Mouse (Mus musculus): Measurements from ENCODE around the gene Slc41a2. TPM values are rescaled to one million over a fixed set of nuclear protein-coding genes. Genes with fewer than 3 reads are reported as not detected.

The Slc41a2 gene
- polyA plus RNA-seq, 1 experiment from 2014 or later = 1.0 TPM

DNA sequence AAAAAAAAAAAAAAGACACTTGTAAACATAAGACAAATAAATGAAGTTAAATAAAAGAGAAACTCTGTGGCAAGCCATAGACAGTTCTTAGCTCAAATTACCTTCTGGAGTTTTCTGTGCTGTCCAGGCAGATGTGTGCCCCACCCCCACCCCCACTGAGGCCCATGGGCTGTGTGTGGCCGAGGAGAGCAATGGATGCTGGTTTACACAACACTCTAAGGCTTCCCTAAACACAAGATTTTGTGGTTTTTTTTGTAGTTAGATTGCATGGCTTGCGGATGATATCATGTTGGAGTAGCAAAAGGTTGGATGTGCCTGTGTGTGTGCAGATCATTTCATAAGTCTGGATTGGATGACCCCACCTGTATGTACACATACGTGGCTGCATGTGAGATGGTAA lies 116.8 kb downstream of the Slc41a2 start:
- no peak overlapping the region for H3K9ac ChIP-seq
- no peaks in the 10 kb centered on the region; the same call in 1 of the 2 replicates for H3K4me1 ChIP-seq (replicated peaks)
- no peak overlapping the region for H3K4me2 ChIP-seq
- no peaks in the 10 kb centered on the region for H3K36me3 ChIP-seq
- ATAC-seq (ENCODE audit: insufficient number of reproducible peaks, low FRiP score) = no peak
- no peaks in the 10 kb centered on the region for H3K27me3 ChIP-seq (replicated peaks)
- WGBS = 84% methylated on average over 3 of the region's 3 CpGs
- no peaks in the 10 kb centered on the region for H3K9me3 ChIP-seq (replicated peaks)
- no peak overlapping the region for H3K4me3 ChIP-seq
- no peak overlapping the region for H3K27ac ChIP-seq (ENCODE audit: poor library complexity, severe bottlenecking)

DNA sequence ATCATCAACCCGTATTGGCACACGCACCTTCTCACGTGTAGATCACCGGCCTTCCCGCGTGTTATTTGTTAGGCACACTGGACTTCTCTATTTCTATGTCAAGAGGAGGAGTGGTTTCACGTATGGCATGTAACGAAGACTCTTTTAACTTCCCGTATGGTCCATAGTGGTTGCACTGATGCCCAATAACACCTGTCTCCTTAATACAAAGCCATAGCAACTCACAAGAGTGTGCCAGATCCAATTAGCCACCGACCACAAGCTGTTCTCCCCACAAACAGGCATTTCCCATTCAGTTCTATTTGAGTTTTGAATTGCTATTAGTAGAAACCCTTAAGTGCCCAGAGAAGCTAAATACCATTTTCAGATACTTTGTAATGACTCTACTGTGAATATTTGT lies 117.5 kb downstream of the Slc41a2 start:
- no peak for ATAC-seq (ENCODE audit: insufficient number of reproducible peaks, low FRiP score)
- 84% methylated on average over 10 of the region's 10 CpGs for WGBS
- no peaks in the 10 kb centered on the region for H3K36me3 ChIP-seq
- no peaks in the 10 kb centered on the region for H3K9me3 ChIP-seq (replicated peaks)
- no peak overlapping the region for H3K27ac ChIP-seq (ENCODE audit: poor library complexity, severe bottlenecking)
- no peak overlapping the region for H3K9ac ChIP-seq
- no peak overlapping the region for H3K4me2 ChIP-seq
- no peaks in the 10 kb centered on the region for H3K27me3 ChIP-seq (replicated peaks)
- H3K4me3 ChIP-seq = no peak overlapping the region
- H3K4me1 ChIP-seq (replicated peaks) = no peaks in the 10 kb centered on the region; the same call in 1 of the 2 replicates

DNA sequence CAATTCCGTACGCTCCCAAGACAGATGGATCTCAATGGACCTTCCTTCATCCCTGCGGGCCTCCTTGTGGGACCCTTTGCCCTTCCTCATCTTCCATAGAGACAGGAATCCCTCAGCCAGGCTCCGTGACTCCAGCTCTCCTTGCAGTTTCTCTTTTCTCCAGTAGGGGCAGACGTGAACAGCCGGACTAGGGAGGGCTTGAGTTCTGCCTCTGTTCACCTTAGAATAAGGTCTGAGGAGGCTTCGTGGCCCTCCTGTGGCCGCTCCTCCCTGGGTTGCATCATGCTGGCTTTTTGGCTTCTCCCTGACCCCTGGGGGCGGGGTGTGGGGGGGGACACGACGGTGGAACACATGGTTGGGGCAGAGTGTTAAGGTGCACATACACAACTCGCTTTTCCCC lies 118.0 kb downstream of the Slc41a2 start:
- Histone ChIP-seq H3K9me3 (replicated peaks) (no peaks in the 10 kb centered on the region), H3K27ac (ENCODE audit: poor library complexity, severe bottlenecking) (no peak overlapping the region), H3K9ac (no peak overlapping the region), H3K27me3 (replicated peaks) (no peaks in the 10 kb centered on the region), H3K4me1 (replicated peaks) (no peaks in the 10 kb centered on the region; the same call in 1 of the 2 replicates), H3K4me2 (no peak overlapping the region), H3K36me3 (no peaks in the 10 kb centered on the region), H3K4me3 (no peak overlapping the region)
- 0 out of 2 replicates have a peak, but pooled peaks have one; percentile 37 for ATAC-seq (ENCODE audit: insufficient number of reproducible peaks, low FRiP score)
- WGBS = 27% methylated on average over 12 of the region's 12 CpGs

DNA sequence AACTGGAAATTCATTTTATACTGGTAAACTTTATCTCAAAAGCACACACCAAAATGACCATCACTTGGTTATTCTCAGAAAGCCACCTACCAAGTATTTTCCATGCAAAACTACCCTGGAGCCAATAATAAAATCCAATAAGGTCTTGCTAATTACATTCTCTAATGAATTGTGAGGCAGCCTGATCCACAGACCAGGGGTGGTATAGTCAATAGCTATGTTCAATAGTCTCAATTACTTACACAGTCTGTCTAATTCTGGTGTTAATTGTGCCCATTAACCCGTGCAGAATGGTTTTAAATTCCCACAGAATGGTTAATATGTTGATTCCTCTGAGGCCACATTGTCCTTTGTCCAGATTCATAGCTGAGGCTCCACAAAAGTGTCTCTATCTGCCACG lies 118.9 kb downstream of the Slc41a2 start:
- H3K4me3 ChIP-seq = no peak overlapping the region
- no peaks in the 10 kb centered on the region for H3K9me3 ChIP-seq (replicated peaks)
- no peak overlapping the region for H3K27ac ChIP-seq (ENCODE audit: poor library complexity, severe bottlenecking)
- WGBS = 58% methylated on average over 2 of the region's 2 CpGs
- no peaks in the 10 kb centered on the region; the same call in 1 of the 2 replicates for H3K4me1 ChIP-seq (replicated peaks)
- no peak for ATAC-seq (ENCODE audit: insufficient number of reproducible peaks, low FRiP score)
- no peak overlapping the region for H3K9ac ChIP-seq
- no peaks in the 10 kb centered on the region for H3K36me3 ChIP-seq
- no peak overlapping the region for H3K4me2 ChIP-seq
- H3K27me3 ChIP-seq (replicated peaks) = no peaks in the 10 kb centered on the region

DNA sequence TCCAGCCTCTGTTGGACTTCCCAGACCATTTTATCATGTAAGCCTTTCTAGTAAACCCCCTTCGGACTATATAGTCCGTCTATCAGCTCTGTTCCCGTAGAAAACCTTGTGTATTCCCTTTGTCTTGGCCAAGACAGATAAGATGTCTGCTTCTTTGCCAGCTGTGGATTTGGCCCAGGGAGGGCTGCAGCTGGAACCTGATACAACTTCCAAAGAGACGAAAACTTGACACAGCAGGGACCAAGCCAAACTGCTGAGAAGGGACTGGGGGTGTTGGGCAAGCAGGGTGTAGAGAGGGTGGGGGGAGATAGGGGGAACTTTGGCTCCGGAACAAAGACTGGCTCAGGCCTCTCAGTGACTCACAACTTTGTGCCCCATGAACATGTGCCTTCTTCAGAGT lies 120.4 kb downstream of the Slc41a2 start:
- WGBS = 25% methylated on average over 5 of the region's 5 CpGs
- H3K9ac ChIP-seq = no peak overlapping the region
- H3K27me3 ChIP-seq (replicated peaks) = no peaks in the 10 kb centered on the region
- 0 out of 2 replicates have a peak, but pooled peaks cover 3% of the 10 kb centered on the region for H3K9me3 ChIP-seq (replicated peaks)
- H3K36me3 ChIP-seq = no peaks in the 10 kb centered on the region
- H3K27ac ChIP-seq (ENCODE audit: poor library complexity, severe bottlenecking) = no peak overlapping the region
- no peak overlapping the region for H3K4me2 ChIP-seq
- ATAC-seq (ENCODE audit: insufficient number of reproducible peaks, low FRiP score) = peak; percentile 61
- H3K4me1 ChIP-seq (replicated peaks) = no peaks in the 10 kb centered on the region; the same call in 1 of the 2 replicates
- no peak overlapping the region for H3K4me3 ChIP-seq

DNA sequence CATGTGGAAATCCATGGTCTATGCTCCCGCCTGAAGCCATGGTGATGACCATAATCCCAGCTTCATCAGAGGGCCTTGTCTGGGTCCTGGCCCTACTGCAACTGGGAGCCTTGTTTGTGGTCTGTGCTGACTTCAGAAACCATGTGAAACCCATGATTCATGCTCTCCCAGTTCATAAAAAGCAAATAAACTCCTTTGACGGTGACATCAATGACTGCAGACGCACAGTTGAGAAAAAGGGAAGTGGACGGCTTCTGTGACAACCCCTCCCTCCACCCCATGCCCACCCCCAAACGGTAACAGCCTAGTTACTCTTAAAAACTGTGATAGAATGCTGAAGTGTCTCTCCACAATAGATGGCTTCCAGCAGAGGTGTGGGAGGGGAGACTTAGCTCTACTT lies 122.1 kb downstream of the Slc41a2 start:
- no peak overlapping the region for H3K9ac ChIP-seq
- 62% methylated on average over 5 of the region's 5 CpGs for WGBS
- no peak overlapping the region for H3K27ac ChIP-seq (ENCODE audit: poor library complexity, severe bottlenecking)
- H3K4me3 ChIP-seq = no peak overlapping the region
- no peak overlapping the region for H3K4me2 ChIP-seq
- H3K36me3 ChIP-seq = no peaks in the 10 kb centered on the region
- H3K4me1 ChIP-seq (replicated peaks) = no peaks in the 10 kb centered on the region; the same call in 1 of the 2 replicates
- 0 out of 2 replicates have a peak, but pooled peaks cover 3% of the 10 kb centered on the region for H3K9me3 ChIP-seq (replicated peaks)
- no peaks in the 10 kb centered on the region for H3K27me3 ChIP-seq (replicated peaks)
- ATAC-seq (ENCODE audit: insufficient number of reproducible peaks, low FRiP score) = no peak

DNA sequence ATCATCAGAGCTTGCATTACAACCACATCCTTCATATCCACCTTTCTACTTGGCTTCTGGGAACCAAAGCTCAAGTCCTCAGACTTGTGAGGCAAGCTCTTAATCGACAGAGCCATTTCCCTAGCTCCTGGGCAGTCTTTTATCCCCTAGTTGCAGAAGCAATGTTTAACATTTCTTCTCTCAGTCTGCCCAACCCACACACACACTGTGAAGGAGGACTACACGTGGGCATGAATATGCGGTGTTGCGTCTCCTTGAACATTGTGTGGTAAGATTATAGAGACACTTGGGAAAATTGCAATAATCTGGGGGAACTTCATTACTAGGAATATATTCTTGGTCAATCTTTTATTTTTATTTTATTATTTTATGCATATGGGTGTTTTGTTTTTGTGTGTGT lies 125.1 kb downstream of the Slc41a2 start:
- H3K9me3 ChIP-seq (replicated peaks) = 0 out of 2 replicates have a peak, but pooled peaks cover 3% of the 10 kb centered on the region
- H3K9ac ChIP-seq = no peak overlapping the region
- WGBS = 91% methylated on average over 4 of the region's 4 CpGs
- H3K36me3 ChIP-seq = no peaks in the 10 kb centered on the region
- H3K27me3 ChIP-seq (replicated peaks) = no peaks in the 10 kb centered on the region
- no peak for ATAC-seq (ENCODE audit: insufficient number of reproducible peaks, low FRiP score)
- no peaks in the 10 kb centered on the region; the same call in 1 of the 2 replicates for H3K4me1 ChIP-seq (replicated peaks)
- H3K4me3 ChIP-seq = no peak overlapping the region
- no peak overlapping the region for H3K27ac ChIP-seq (ENCODE audit: poor library complexity, severe bottlenecking)
- H3K4me2 ChIP-seq = no peak overlapping the region

DNA sequence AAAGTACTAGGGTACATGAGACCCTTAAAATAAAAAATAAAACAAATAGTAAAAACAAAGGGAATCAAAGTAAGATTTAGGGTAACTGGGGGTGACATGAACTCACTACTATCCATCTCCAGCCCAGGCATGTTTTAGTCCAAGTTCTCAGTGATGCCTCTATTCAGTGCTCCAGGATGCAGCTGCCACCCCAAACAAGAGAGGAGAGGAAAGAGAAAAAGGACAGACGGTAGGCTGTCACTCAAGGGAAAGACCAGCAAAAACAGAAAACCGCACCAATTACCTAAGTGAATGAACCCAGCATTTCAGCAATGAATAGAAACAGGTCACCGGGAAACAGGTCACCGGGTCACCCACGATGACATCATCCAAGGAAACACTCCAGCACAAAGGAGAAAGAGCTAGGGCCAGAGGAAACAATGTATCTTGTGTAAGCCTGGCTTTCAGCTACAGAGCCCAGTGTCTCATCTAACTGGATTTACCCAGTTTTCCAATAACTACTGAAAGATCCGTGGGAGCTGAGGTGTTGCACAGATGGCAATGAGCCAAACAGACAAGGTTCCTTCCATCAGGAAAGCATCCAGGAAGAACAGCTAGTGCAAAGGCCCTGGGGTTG lies 126.6 kb downstream of the Slc41a2 start:
- H3K4me1 ChIP-seq (replicated peaks) = no peaks in the 10 kb centered on the region
- H3K27ac ChIP-seq (ENCODE audit: poor library complexity, severe bottlenecking) = no peak overlapping the region
- H3K4me2 ChIP-seq = no peak overlapping the region
- H3K27me3 ChIP-seq (replicated peaks) = no peaks in the 10 kb centered on the region
- no peaks in the 10 kb centered on the region for H3K36me3 ChIP-seq
- H3K9me3 ChIP-seq (replicated peaks) = 0 out of 2 replicates have a peak, but pooled peaks cover 3% of the 10 kb centered on the region
- ATAC-seq (ENCODE audit: insufficient number of reproducible peaks, low FRiP score) = no peak
- no peak overlapping the region for H3K9ac ChIP-seq
- H3K4me3 ChIP-seq = no peak overlapping the region
- 52% methylated on average over 6 of the region's 6 CpGs for WGBS

DNA sequence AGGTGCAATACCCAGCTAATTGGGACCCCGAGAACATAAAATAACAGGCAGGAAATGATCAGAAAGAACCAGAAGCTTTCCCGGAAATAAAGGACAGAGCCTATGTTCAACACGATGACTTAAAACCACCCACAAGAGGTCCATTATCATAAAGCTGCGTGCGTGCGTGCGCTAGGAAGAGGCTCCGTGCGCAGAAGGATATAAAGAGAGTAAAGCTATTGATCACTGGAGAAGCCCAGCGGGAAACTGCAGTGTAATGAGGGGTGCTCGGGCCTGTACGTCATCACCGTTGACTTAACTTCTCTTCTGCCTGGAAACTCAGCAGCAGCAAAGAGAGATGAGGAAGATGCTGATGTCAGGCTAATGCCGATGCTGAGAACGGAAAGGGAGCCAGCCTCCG lies 127.6 kb downstream of the Slc41a2 start:
- Histone ChIP-seq H3K27ac (ENCODE audit: poor library complexity, severe bottlenecking) (no peak overlapping the region), H3K4me2 (no peak overlapping the region), H3K4me3 (no peak overlapping the region), H3K9ac (no peak overlapping the region), H3K9me3 (replicated peaks) (0 out of 2 replicates have a peak, but pooled peaks cover 3% of the 10 kb centered on the region), H3K4me1 (replicated peaks) (no peaks in the 10 kb centered on the region), H3K36me3 (no peaks in the 10 kb centered on the region), H3K27me3 (replicated peaks) (no peaks in the 10 kb centered on the region)
- WGBS = 74% methylated on average over 16 of the region's 16 CpGs
- ATAC-seq (ENCODE audit: insufficient number of reproducible peaks, low FRiP score) = no peak

DNA sequence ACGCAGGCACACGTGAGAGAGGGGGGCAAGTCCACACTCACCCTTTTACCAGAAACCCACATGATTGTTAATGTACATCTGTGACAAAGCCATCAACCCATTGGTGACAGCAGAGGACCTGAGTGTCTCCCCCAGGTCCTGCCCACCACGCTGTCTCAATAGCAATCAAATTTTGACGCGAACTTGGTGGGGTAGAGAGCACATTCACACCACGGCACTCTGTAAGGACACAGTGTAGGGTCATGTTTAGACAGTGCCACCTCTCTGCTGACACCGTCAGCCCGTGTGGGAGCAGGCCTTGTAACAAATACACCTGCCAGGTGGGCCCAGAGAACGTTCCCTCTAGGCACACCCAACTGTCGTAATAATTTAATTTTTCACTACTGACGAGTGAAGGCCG lies 128.3 kb downstream of the Slc41a2 start:
- Histone ChIP-seq H3K4me2 (no peak overlapping the region), H3K36me3 (no peaks in the 10 kb centered on the region), H3K27ac (ENCODE audit: poor library complexity, severe bottlenecking) (no peak overlapping the region), H3K4me3 (no peak overlapping the region), H3K4me1 (replicated peaks) (no peaks in the 10 kb centered on the region), H3K27me3 (replicated peaks) (no peaks in the 10 kb centered on the region), H3K9me3 (replicated peaks) (0 out of 2 replicates have a peak, but pooled peaks cover 3% of the 10 kb centered on the region), H3K9ac (no peak overlapping the region)
- no peak for ATAC-seq (ENCODE audit: insufficient number of reproducible peaks, low FRiP score)
- WGBS = 81% methylated on average over 12 of the region's 12 CpGs

DNA sequence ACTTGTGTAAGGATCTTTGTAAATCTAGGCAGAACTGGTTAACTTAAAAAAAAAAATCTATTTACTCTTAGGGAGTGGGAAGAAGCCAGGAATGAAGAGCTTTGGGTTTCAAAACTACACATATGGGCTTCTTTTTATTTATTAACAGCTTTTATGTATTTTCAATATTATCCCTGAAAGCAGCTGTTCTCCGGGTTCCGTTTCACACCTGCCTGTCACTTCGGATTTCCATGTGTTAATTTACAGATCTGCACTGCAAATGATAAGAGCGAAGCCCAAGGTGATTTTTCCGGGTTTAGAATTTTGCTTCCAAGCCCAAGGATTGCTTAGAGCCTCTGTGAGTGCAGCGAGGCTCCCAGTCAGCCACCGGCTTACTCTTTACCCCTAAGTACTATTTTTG lies 129.2 kb downstream of the Slc41a2 start:
- H3K9ac ChIP-seq = no peak overlapping the region
- no peak overlapping the region for H3K4me2 ChIP-seq
- H3K4me3 ChIP-seq = no peak overlapping the region
- H3K36me3 ChIP-seq = no peaks in the 10 kb centered on the region
- WGBS = 74% methylated on average over 7 of the region's 7 CpGs
- 0 out of 2 replicates have a peak, but pooled peaks cover 2% of the 10 kb centered on the region for H3K9me3 ChIP-seq (replicated peaks)
- no peak overlapping the region for H3K27ac ChIP-seq (ENCODE audit: poor library complexity, severe bottlenecking)
- ATAC-seq (ENCODE audit: insufficient number of reproducible peaks, low FRiP score) = no peak
- H3K4me1 ChIP-seq (replicated peaks) = no peaks in the 10 kb centered on the region
- no peaks in the 10 kb centered on the region for H3K27me3 ChIP-seq (replicated peaks)
